Mouse (Mus musculus): ENCODE data around the gene Gm49396. TPM values are rescaled to one million over a fixed set of nuclear protein-coding genes. Genes with fewer than 3 reads are reported as not detected.
A peak's percentile ranks its signal among the peaks of the same experiment; 100 is the strongest.

The Gm49396 gene
- polyA plus RNA-seq, 1 experiment = 0.70 TPM

DNA sequence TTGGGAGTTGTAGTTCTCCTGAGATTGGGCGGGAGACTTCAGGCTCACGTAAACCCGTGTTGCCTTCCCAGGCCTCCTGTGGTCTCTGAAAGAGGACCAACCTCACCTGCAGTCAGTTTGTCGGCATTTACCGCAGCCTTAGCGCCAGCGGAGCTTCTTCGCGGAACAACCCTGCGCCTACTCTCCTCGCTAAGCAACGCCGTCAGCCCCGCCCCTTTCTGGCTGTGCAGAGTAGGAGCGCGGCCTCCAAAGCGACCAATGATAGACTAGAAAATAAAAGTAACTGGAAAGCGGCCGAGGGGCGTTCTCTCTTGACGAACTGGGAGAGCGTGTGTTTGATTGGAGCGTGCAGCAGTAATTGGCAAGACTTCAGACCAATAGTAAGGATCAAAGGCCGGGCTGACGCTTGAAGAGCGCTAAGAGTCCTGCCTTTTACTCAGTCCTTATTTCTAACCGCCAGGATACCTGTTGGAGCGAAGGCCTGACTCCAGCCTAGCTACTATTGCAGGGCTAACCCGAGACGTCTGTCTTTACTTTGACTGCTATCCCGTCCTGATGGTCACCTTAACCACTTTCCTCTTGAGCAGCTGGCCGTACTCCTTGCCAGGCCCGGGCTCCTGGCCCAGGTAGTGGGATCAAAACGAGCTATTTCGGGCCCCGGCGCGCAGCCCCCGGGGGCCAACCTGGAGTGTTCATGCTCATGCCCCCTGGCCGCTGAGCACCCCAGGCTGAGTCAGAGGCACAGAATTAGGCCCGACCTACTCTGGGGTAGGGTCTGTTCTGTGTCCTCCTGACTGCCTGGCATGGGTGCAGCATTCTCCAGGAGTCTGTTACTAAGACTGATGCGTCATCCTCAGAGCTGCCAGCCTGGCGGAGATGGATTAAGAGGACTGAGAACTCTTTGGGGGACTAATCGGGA lies 10.8 kb upstream of the Gm49396 start, which contains the start of the genes Hspb6 and Proser3:
Hspb6 (plus strand) TSS at position 77 of the 919 bp plus-strand sequence.
Proser3 (minus strand) TSS at position 198 of the 919 bp plus-strand sequence.
- TF ChIP-seq FLI1 (IDR thresholded peaks at IDR 0.05; ENCODE audit: low read length) (no peak), GATA1 (IDR thresholded peaks at IDR 0.05; ENCODE audit: borderline replicate concordance, low read length) (no peak)
- Histone ChIP-seq H3K9me3 (no peaks in the 10 kb centered on the region), H3K4me1 (peaks cover 51% of the 10 kb centered on the region), H3K27me3 (replicated peaks) (no peaks in the 10 kb centered on the region), H3K4me3 (replicated peaks) (peak within 1 kb of the TSS; percentile 94), H3K36me3 (replicated peaks; ENCODE audit: low read length) (peaks cover 63% of the 10 kb centered on the region)

DNA sequence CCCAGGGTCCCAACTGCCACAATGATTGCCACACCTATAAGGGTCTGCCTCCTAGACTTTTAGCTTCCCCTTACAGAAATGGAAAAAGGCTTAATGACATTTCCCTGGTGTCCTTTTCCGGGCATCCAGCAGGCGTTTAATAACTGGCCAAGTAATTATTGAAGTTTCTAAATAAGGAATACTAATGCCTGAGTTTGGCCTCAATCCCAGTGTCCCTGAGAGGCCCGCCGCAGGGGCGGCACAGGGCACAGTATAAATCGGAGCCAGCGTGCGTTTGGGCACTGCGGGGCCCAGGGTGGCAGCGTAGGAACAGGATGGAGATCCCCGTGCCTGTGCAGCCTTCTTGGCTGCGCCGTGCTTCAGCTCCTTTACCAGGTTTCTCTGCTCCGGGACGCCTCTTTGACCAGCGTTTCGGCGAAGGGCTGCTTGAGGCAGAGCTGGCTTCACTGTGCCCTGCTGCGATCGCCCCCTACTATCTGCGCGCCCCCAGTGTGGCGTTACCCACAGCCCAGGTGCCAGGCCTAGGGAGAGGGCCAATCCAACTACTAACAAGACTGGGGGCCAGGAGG lies 10.0 kb upstream of the Gm49396 start:
- H3K4me1 ChIP-seq = peaks cover 58% of the 10 kb centered on the region
- no peaks in the 10 kb centered on the region for H3K27me3 ChIP-seq (replicated peaks)
- TF ChIP-seq GATA1 (IDR thresholded peaks at IDR 0.05; ENCODE audit: borderline replicate concordance, low read length) (no peak), FLI1 (IDR thresholded peaks at IDR 0.05; ENCODE audit: low read length) (no peak)
- peak overlapping the region; percentile 94 for H3K4me3 ChIP-seq (replicated peaks)
- H3K36me3 ChIP-seq (replicated peaks; ENCODE audit: low read length) = peaks cover 64% of the 10 kb centered on the region
- no peaks in the 10 kb centered on the region for H3K9me3 ChIP-seq

DNA sequence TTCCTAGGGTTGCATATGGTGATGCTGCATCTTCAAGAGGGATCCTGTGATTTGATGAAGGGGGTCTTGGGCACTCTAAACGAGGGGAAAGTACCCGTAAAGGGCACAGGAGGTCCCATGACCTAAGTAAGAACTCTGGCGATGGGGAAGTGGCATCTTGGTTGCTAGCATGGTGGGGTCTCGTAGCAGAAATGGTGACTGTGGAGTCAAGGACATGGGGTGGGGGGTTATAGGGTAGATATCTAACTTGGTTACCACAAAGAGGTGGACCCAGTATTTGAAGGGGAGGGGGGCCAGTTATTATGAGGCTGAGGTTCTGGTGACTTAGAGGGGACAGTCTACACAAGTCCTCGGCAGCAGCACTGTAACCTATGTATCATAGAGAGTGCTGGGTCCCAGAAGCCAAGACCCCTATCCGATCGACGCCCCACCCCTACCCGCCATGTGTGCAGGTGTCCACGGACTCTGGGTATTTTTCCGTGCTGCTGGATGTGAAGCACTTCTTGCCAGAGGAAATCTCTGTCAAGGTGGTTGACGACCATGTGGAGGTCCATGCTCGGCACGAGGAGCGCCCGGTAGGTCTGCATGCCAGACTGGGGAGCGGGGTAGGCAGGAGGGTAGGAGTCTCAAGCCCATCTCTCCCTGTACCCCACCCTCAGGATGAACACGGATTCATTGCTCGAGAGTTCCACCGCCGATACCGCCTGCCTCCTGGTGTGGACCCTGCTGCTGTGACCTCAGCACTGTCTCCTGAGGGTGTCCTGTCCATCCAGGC lies 9.1 kb upstream of the Gm49396 start:
- Histone ChIP-seq H3K4me1 (peaks cover 67% of the 10 kb centered on the region), H3K27me3 (replicated peaks) (no peaks in the 10 kb centered on the region), H3K9me3 (no peaks in the 10 kb centered on the region), H3K36me3 (replicated peaks; ENCODE audit: low read length) (peaks cover 57% of the 10 kb centered on the region), H3K4me3 (replicated peaks) (peak overlapping the region; percentile 94)
- TF ChIP-seq GATA1 (IDR thresholded peaks at IDR 0.05; ENCODE audit: borderline replicate concordance, low read length) (no peak), FLI1 (IDR thresholded peaks at IDR 0.05; ENCODE audit: low read length) (no peak)

DNA sequence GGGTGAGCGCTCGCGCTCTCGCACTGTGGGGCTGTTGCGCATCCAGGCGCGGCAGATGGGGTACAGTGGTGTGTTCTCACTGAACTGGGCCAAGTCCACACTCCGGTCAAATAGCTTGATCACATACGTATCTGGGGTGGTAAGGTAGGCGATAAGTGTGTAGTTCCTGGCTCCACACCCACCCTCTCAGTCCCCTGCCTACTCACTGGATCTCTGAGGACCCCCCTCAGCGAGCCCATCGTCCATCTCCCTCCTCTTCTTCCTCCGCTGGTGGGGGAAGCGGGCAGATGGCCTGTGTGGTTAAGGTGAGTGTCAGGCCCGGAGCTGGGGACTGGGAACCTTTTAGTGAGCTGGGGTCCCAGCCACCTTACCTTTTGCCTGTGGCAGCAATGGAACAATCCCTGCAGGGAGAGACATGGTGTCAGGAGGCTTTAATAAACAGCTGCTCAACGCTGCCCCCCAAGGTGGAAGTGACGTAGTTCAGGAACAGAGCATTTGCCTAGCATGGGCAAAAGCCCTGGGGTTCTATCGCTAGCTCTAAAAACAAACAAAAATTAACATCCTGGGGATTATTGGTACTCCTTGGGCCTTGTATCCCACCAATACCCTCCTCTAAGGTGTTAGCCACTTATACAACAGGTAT lies 6.1 kb upstream of the Gm49396 start:
- no peaks in the 10 kb centered on the region for H3K9me3 ChIP-seq
- peaks cover 59% of the 10 kb centered on the region for H3K36me3 ChIP-seq (replicated peaks; ENCODE audit: low read length)
- TF ChIP-seq FLI1 (IDR thresholded peaks at IDR 0.05; ENCODE audit: low read length) (no peak), GATA1 (IDR thresholded peaks at IDR 0.05; ENCODE audit: borderline replicate concordance, low read length) (no peak)
- H3K27me3 ChIP-seq (replicated peaks) = no peaks in the 10 kb centered on the region
- H3K4me3 ChIP-seq (replicated peaks) = no peak overlapping the region
- H3K4me1 ChIP-seq = peaks cover 75% of the 10 kb centered on the region

DNA sequence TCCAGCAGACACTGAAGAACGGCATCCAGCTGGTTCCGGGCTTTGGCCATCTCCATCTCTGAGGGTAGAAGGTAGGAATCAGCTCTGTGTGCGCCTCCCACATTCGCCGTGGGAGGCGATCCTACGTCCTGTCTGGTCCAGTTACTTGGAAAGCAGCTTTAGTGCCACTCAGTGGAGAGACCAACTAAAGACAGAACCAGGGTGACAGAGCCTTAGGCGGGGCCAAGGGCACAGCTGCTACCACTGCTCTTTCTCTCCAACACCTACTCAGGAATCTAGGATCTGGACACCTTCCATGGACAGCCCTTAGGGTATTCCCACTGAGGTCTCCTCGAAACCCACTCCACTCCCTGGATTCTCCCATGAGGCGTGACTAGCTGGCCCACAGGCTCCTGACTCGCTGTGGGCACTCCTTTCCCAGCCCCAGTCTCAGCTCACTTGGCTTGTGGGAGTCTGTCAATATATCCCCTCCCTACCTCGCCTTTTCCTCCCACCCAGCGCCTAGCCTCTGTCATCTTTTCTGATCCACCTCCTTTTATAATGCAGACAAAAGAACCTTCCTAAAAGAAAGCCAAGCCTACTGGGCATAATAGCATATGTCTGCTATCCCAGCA lies 5.1 kb upstream of the Gm49396 start:
- Histone ChIP-seq H3K36me3 (replicated peaks; ENCODE audit: low read length) (peaks cover 59% of the 10 kb centered on the region), H3K4me1 (peaks cover 70% of the 10 kb centered on the region)
- TF ChIP-seq GATA1 (IDR thresholded peaks at IDR 0.05; ENCODE audit: borderline replicate concordance, low read length) (no peak), FLI1 (IDR thresholded peaks at IDR 0.05; ENCODE audit: low read length) (no peak)

DNA sequence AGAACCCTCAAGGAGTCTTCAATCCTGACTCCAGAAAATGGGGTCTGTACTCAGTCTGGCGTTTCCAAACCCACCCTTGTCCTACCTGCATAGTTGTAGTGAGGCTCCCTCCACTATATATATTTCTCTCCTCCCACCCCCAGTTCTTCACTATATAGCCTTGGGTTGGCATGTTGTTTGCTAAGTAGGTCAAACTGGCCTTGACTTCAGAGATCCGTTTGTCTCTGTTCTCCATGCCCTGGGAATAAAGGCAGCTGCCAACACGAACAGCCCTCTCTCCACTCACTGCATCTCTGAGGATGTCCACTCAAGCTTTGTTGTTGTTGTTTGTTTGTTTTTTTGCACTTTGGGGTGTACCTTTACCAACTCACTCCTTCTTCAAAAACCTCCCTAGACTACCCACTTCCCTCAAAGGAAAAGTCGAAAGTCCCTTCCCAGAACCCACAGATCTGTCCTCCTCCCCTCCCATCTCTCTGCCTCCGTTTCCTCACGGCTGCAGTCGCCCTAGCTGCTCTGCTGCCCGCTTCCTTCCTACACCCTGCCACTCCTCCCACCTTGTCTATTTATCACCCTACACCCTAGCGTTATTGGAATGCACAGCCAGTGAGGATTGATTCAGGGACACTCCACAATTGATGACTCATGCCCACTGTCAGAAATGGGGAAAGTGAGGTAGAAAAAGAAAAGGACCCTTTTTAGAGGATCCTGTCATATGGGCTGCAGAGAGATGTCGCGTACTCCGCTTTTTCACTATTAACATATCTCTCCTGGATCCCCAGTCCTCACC lies 4.3 kb upstream of the Gm49396 start:
- H3K36me3 ChIP-seq (replicated peaks; ENCODE audit: low read length) = peaks cover 56% of the 10 kb centered on the region
- H3K4me1 ChIP-seq = peaks cover 66% of the 10 kb centered on the region
- no peak for TF ChIP-seq GATA1 (IDR thresholded peaks at IDR 0.05; ENCODE audit: borderline replicate concordance, low read length)
- peak overlapping the region; percentile 96 for H3K4me3 ChIP-seq (replicated peaks)
- no peaks in the 10 kb centered on the region for H3K27me3 ChIP-seq (replicated peaks)
- no peaks in the 10 kb centered on the region for H3K9me3 ChIP-seq

More for the DNA sequence above, 5.1 kb upstream of the Gm49396 start:
- Histone ChIP-seq H3K27me3 (replicated peaks) (no peaks in the 10 kb centered on the region), H3K9me3 (no peaks in the 10 kb centered on the region), H3K4me3 (replicated peaks) (peak overlapping the region; percentile 96)

DNA sequence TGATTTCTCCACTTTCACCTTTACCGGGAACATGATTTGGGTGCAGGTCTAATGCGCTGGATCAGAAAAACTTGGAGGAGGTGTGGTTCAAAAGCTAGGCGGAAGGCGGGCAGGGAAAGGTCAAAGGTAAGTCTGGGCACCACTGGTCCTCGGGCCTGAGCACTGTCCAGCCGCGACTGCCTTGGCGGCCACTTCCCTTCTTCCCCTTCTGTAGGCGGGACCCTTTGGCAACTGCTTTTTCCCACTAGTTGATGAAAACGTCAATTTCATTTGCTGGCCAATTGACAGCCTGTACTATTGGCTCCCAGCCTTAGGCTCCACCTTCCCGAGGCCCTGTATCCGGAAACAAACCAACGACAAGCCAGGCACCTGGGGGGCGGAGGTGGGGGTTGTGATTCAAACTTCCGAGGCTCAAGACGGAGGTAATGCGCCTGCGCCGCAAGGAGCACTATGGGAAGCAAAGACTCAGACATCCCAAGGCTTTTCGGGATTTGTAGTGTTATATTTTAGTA lies 3.6 kb upstream of the Gm49396 start, which contains the start of gene Lin37:
Lin37 (minus strand) TSS at position 396 of the 512 bp plus-strand sequence.
- Histone ChIP-seq H3K4me3 (replicated peaks) (peak within 1 kb of the TSS; percentile 96), H3K36me3 (replicated peaks; ENCODE audit: low read length) (peaks cover 56% of the 10 kb centered on the region), H3K4me1 (peaks cover 66% of the 10 kb centered on the region)

DNA sequence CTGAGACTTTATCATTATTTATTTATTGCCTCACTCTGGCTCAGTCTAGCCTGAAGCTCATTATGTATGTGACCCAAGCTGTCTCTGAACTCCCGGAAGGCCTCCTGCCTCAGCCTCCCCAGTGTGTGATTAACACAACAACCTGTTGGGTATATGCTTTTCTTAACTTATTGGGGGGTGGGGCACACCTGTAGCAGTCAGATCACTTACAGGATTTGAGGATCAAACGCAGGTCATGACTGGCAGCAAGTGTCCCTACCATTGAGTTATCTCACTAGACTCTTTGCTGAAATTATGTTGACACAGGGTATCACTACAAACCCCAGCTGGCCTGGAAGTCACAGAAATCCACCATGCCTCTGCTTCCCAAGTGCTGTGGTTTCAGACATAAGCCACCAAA lies 2.8 kb upstream of the Gm49396 start:
- TF ChIP-seq GATA1 (IDR thresholded peaks at IDR 0.05; ENCODE audit: borderline replicate concordance, low read length) (no peak), FLI1 (IDR thresholded peaks at IDR 0.05; ENCODE audit: low read length) (no peak)
- peak overlapping the region; percentile 96 for H3K4me3 ChIP-seq (replicated peaks)
- peaks cover 56% of the 10 kb centered on the region for H3K36me3 ChIP-seq (replicated peaks; ENCODE audit: low read length)
- H3K9me3 ChIP-seq = no peaks in the 10 kb centered on the region
- H3K4me1 ChIP-seq = peaks cover 74% of the 10 kb centered on the region
- no peaks in the 10 kb centered on the region for H3K27me3 ChIP-seq (replicated peaks)

More for the DNA sequence above, 3.6 kb upstream of the Gm49396 start, which contains the start of gene Lin37:
- H3K27me3 ChIP-seq (replicated peaks) = no peaks in the 10 kb centered on the region
- no peaks in the 10 kb centered on the region for H3K9me3 ChIP-seq
- TF ChIP-seq FLI1 (IDR thresholded peaks at IDR 0.05; ENCODE audit: low read length) = no peak
- no peak for TF ChIP-seq GATA1 (IDR thresholded peaks at IDR 0.05; ENCODE audit: borderline replicate concordance, low read length)
